Mouse (Mus musculus) spleen, adult 2 months (tissue): Measurements from ENCODE around the gene Ube2s.

Experiments
- CTCF ChIP-seq: fragments of 200-500 bp; IDR thresholded peaks from 2 replicates; pipeline ENCODE4 v1.5.1; 2011; ENCODE audit warnings: mild to moderate bottlenecking, inconsistent platforms; ENCODE audit not compliant: insufficient read depth, insufficient read length, insufficient replicate concordance; ENCODE audit errors: extremely low read depth
- POLR2A ChIP-seq: fragments of 200-500 bp; IDR thresholded peaks from 2 replicates; pipeline ENCODE4 v1.6.1; 2011; ENCODE audit warnings: low read depth, low read length, inconsistent platforms

GRCm38 (mm10) chr7:4782130-4782529 is 30.3 kb downstream of the Ube2s start:
- TF ChIP-seq POLR2A (no peak), CTCF (no peak)
